Mouse (Mus musculus): Measurements from ENCODE around the gene Kif3a.

DNA sequence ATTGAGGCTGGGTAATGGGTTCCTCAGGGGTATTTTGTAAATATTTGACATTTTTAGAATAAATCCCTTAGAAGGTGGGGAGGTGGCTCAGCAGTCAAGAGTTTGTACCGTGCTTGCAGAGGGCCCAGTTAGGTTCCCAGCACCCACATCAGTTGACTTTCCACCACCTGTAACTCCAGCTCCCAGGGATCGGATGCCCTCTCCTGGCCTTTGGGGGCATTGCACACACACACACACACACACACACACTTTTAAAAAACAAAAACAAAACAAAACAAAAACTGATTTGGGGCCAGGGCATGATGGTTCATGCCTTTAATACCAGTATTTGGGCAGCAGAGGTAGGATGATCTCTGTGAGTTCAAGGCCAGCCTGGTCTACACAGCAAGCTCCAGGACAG is 56.9 kb downstream of the Kif3a start:
- TF ChIP-seq ZNF384 (IDR thresholded peaks at IDR 0.05; ENCODE audit: low read depth, low read length) = no peak
- TF ChIP-seq MYC (IDR thresholded peaks at IDR 0.05; ENCODE audit: low read depth, low read length) = no peak
- no peak for TF ChIP-seq MXI1 (IDR thresholded peaks at IDR 0.05; ENCODE audit: low read depth, low read length)
- TF ChIP-seq TCF12 (IDR thresholded peaks at IDR 0.05; ENCODE audit: low read depth, low read length) = no peak
- no peak for TF ChIP-seq USF2 (conservative IDR thresholded peaks at IDR 0.05; ENCODE audit: low read depth, low read length)
- TF ChIP-seq CTCF (conservative IDR thresholded peaks at IDR 0.05 in 1 of 2, IDR thresholded peaks at IDR 0.05 in 1 of 2; ENCODE audit: low read depth in 2 of 2, low read length in 2 of 2) = peak in 1 of 2 experiments; percentile 48; a peak in 2 of 4 replicates
- TF ChIP-seq HCFC1 (IDR thresholded peaks at IDR 0.05; ENCODE audit: low read depth, low read length) = no peak
- TF ChIP-seq ELF1 (IDR thresholded peaks at IDR 0.05; ENCODE audit: low read depth, low read length) = no peak
- TF ChIP-seq ETS1 (conservative IDR thresholded peaks at IDR 0.05; ENCODE audit: low read depth, low read length) = no peak
- no peak for TF ChIP-seq BHLHE40 (IDR thresholded peaks at IDR 0.05; ENCODE audit: low read depth, low read length)
- peak; percentile 33 for TF ChIP-seq RAD21 (IDR thresholded peaks at IDR 0.05; ENCODE audit: low read depth, low read length)
- TF ChIP-seq EP300 (IDR thresholded peaks at IDR 0.05; ENCODE audit: low read length) = no peak
- TF ChIP-seq GABPA (IDR thresholded peaks at IDR 0.05; ENCODE audit: insufficient replicate concordance, low read depth, low read length) = no peak
